Mouse (Mus musculus): ENCODE data around the gene Nufip2.

Nufip2 gene

GRCm38 (mm10) chr11:77770346-77770745, 84.4 kb downstream of the Nufip2 start:
- DNase-seq (ENCODE audit: low spot score in 2 of 2): no peak

GRCm38 (mm10) chr11:77771879-77772713, 86.1 kb downstream of the Nufip2 start:
- DNase-seq (ENCODE audit: low spot score in 2 of 2): no peak

- DNase-seq (ENCODE audit: low spot score in 2 of 2): no peak
Measured at GRCm38 (mm10) chr11:77775701-77776400, 89.9 kb downstream of the Nufip2 start.

GRCm38 (mm10) chr11:77777436-77777835, 91.5 kb downstream of the Nufip2 start:
- DNase-seq (ENCODE audit: low spot score in 2 of 2): no peak

GRCm38 (mm10) chr11:77777937-77778336, 92.0 kb downstream of the Nufip2 start:
- DNase-seq (ENCODE audit: low spot score in 2 of 2): no peak

- no peak for DNase-seq (ENCODE audit: low spot score in 2 of 2)
Measured at GRCm38 (mm10) chr11:77779240-77779639, 93.3 kb downstream of the Nufip2 start.

GRCm38 (mm10) chr11:77781088-77781487, 95.1 kb downstream of the Nufip2 start:
- DNase-seq (ENCODE audit: low spot score in 2 of 2): no peak

- no peak for DNase-seq (ENCODE audit: low spot score in 2 of 2)
Measured at GRCm38 (mm10) chr11:77782104-77782815, 96.3 kb downstream of the Nufip2 start.

- DNase-seq (ENCODE audit: low spot score in 2 of 2): no peak
Measured at GRCm38 (mm10) chr11:77783211-77783746, 97.3 kb downstream of the Nufip2 start.

- DNase-seq (ENCODE audit: low spot score in 2 of 2): peak in 1 of 2 experiments; percentile 38
Measured at GRCm38 (mm10) chr11:77783747-77784646, 98.0 kb downstream of the Nufip2 start.

- no peak for DNase-seq (ENCODE audit: low spot score in 2 of 2)
Measured at GRCm38 (mm10) chr11:77784894-77785293, 98.9 kb downstream of the Nufip2 start.

GRCm38 (mm10) chr11:77785396-77785767, 99.4 kb downstream of the Nufip2 start:
- DNase-seq (ENCODE audit: low spot score in 2 of 2): no peak

- peak in 1 of 2 experiments; percentile 73 for DNase-seq (ENCODE audit: low spot score in 2 of 2)
Measured at GRCm38 (mm10) chr11:77785768-77786561, 100.0 kb downstream of the Nufip2 start.

- DNase-seq (ENCODE audit: low spot score in 2 of 2): no peak
Measured at GRCm38 (mm10) chr11:77787707-77788106, 101.8 kb downstream of the Nufip2 start, which contains the start of gene Gm10277. Gene Gm10277, minus strand, starts transcription at chr11:77787747.

GRCm38 (mm10) chr11:77789512-77789911, 103.6 kb downstream of the Nufip2 start:
- no peak for DNase-seq (ENCODE audit: low spot score in 2 of 2)

GRCm38 (mm10) chr11:77790286-77790685, 104.3 kb downstream of the Nufip2 start:
- no peak for DNase-seq (ENCODE audit: low spot score in 2 of 2)

- DNase-seq (ENCODE audit: low spot score in 2 of 2): no peak
Measured at GRCm38 (mm10) chr11:77791241-77791727, 105.3 kb downstream of the Nufip2 start.

Data from left cerebral cortex, adult 9 months (tissue).